Mouse (Mus musculus) adrenal gland, postnatal 4 days (tissue): Measurements from ENCODE around the gene Esyt2. TPM values are rescaled to one million over a fixed set of nuclear protein-coding genes. Genes with fewer than 3 reads are reported as not detected.

Source experiments
- DNase-seq, 2 experiments: peaks; one replicate each; pipeline ENCODE4 v3.0.0; 2021 to 2022; ENCODE audit warnings: low spot score in 2 of 2, mixed read lengths in 2 of 2
- microRNA-seq: library from miRNA; unstranded; fragments of <30 nt; microRNA quantifications from one replicate; pipeline ENCODE4 v1.2.0, GENCODE M21; 2021
- total RNA-seq, 2 experiments: library from RNA; stranded (reverse); gene quantifications; 2 replicates each; pipeline ENCODE4 v1.2.3; 2021

Gene Esyt2
- total RNA-seq, 2 experiments from 2014 or later = 44.7 to 53.2 TPM

DNA sequence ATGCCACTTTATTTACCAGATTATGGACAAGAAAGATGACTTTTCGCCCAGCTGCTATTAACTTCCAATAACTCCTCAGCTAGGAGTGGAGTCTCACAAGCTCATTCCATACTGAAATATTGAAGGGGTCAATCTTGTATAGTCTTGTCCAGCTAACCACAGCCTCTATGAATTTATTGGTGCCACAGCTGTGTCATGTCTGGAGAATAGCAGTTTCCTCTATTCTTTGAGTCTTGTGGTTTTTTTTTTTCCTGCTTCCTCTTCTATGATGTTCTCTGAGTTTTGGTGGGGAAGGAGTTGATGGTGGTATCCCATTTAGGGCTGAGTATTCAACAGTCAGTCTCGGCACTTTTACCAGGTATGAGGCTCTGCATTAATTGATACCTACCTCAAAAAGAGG, 154.2 kb downstream of the Esyt2 start:
- DNase-seq = no peak

DNA sequence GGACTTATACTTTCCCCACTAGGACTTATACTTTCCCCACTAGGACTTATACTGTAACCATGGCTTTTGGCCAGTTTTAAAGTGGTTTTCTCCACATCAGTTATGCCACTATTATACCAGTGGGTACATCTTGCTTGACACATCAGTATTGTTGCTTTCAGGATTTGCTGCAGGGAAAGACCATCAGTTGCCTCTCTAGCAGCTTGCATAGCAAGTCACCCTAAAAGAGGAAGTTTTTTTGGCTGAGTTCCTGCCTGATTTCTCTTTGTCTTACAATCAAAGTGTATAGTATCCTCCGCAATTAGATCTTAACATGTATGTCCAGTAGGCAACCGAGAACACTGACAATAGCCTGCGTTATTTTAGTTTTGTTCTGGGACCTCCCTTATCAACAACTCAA, 155.1 kb downstream of the Esyt2 start:
- no peak for DNase-seq

DNA sequence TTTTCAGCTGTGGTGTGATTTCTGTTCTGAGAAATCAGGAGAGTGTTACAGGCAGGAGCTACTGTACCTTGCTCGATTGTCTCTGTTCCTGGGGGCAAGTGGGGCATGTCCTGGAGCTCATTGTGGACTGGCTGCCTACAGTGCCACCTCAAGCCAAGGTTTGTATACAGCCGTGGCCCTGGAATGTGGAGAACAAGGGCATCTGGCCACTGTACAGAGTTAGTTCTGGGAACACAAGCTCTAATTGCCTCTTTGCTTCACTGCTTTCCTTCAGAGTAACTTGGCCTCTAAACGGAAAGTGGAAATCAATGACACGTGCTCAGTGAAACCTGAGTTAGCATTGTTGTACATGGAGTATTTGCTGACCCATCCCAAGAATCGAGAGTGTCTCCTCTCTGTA, 157.6 kb downstream of the Esyt2 start:
- no peak for DNase-seq

Small RNA genes within 50 kb of the gene (microRNA-seq; reads per million reads assigned to microRNA genes)
- gene Gm23190 = not detected

Other genes starting within 250 kb of the Esyt2 start
- gene Zfp386, start 233.5 kb upstream of the Esyt2 start, total RNA-seq = 10 to 100 TPM; 49.4 to 53.4 TPM
- gene Vipr2, start 203.5 kb upstream of the Esyt2 start, total RNA-seq = 1 to 10 TPM; 1.8 to 2.1 TPM
- 10 to 100 TPM; 11.1 to 12.1 TPM for gene Wdr60, start 18.2 kb upstream of the Esyt2 start, total RNA-seq
- gene Gm11027, start 5.8 kb upstream of the Esyt2 start, total RNA-seq = not detected
- gene Ncapg2, start 124.2 kb downstream of the Esyt2 start, total RNA-seq = 10 to 100 TPM; 29.1 to 33.0 TPM
- 10 to 100 TPM; 22.2 to 28.1 TPM for gene Ptprn2, start 204.5 kb downstream of the Esyt2 start, total RNA-seq